Mouse (Mus musculus) forebrain, embryonic 11.5 days (tissue): ENCODE measurements at regions not wholly inside any gene's neighbourhood (a gene's known extent, or its start where the extent isn't known, plus 50 kb on each side); places are given as distances from the start of the nearest gene placed in this dataset.

ENCODE experiments used
- ATAC-seq: fragments of 200-750 bp; cut with Nextera tagmentation; replicated peaks from 2 replicates; pipeline ENCODE4 v1.8.0; 2017; ENCODE audit warnings: moderate TSS enrichment; ENCODE audit not compliant: low FRiP score
- DNase-seq: peaks from one replicate; pipeline ENCODE4 v3.0.0-alpha.2; 2017; ENCODE audit warnings: low spot score
- H3K27ac ChIP-seq: fragments of 300-500 bp; sonication (generic); 2 replicates; pipeline ENCODE4 v1.5.1; 2014; ENCODE audit warnings: low read depth, low read length
- H3K27me3 ChIP-seq: fragments of 300-500 bp; sonication (generic); 2 replicates; pipeline ENCODE4 v1.6.1; 2014; ENCODE audit warnings: mild to moderate bottlenecking, low read length, mixed read lengths; ENCODE audit not compliant: control insufficient read depth, insufficient read depth
- H3K36me3 ChIP-seq: fragments of 300-500 bp; sonication (generic); 2 replicates; pipeline ENCODE4 v1.6.1; 2014; ENCODE audit warnings: mild to moderate bottlenecking, low read length, moderate library complexity, mixed read lengths; ENCODE audit not compliant: control insufficient read depth, insufficient read depth
- H3K4me1 ChIP-seq: fragments of 300-500 bp; sonication (generic); replicated peaks from 2 replicates; pipeline ENCODE4 v1.6.1; 2014; ENCODE audit warnings: low read length, mixed read lengths; ENCODE audit not compliant: control insufficient read depth, insufficient read depth
- H3K4me2 ChIP-seq: fragments of 300-500 bp; sonication (generic); 2 replicates; pipeline ENCODE4 v1.6.1; 2014; ENCODE audit warnings: low read depth, mild to moderate bottlenecking, low read length, moderate library complexity, mixed read lengths; ENCODE audit not compliant: severe bottlenecking
- H3K4me3 ChIP-seq: fragments of 300-500 bp; sonication (generic); 2 replicates; pipeline ENCODE4 v1.5.1; 2014; ENCODE audit warnings: low read depth, low read length
- H3K9ac ChIP-seq: fragments of 300-500 bp; sonication (generic); 2 replicates; pipeline ENCODE4 v1.6.1; 2014; ENCODE audit warnings: low read length
- H3K9me3 ChIP-seq: fragments of 300-500 bp; sonication (generic); 2 replicates; pipeline ENCODE4 v1.6.1; 2016; ENCODE audit warnings: low read length, mixed read lengths; ENCODE audit not compliant: control insufficient read depth
- WGBS: fragments of 180-500 bp; shearing (Covaris S2); extraction: QIAGEN DNeasy Blood & Tissue Kit; methylation state at CpG from one replicate; pipeline ENCODE4 v1.1.7; 2014; 5-methylcytosine and 5-hydroxymethylcytosine counted together

DNA sequence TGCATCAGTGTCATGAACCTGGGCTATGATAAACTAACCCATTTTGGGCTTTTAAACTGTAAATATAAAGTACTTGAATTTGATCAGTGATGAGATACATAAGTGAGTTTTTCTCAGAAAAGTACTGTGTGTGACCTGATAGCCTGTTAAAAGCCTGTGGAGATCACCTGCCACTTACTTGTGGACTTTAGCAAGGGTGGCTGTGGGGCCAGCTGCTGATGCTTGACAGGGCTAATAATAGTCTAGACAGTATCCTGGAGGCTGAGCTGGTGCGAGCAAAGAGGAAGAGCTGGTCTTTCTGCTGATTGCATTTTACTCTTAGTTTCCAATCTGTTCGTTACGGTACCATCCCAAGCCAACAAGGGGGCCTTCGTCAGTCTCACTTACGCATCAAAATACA lies 60.0 kb upstream of the Mbip start:
- 93% methylated on average over 5 of the region's 5 CpGs for WGBS
- H3K9ac ChIP-seq: no peak overlapping the region
- no peaks in the 10 kb centered on the region for H3K9me3 ChIP-seq
- no peak overlapping the region for H3K4me3 ChIP-seq
- DNase-seq (no peak), ATAC-seq (no peak)
- no peaks in the 10 kb centered on the region for H3K36me3 ChIP-seq
- no peaks in the 10 kb centered on the region for H3K4me1 ChIP-seq
- H3K27me3 ChIP-seq: 0 out of 2 replicates have a peak, but pooled peaks cover 4% of the 10 kb centered on the region
- no peak overlapping the region for H3K27ac ChIP-seq
- no peak overlapping the region for H3K4me2 ChIP-seq

- ATAC-seq: no peak
- no peak overlapping the region for H3K4me3 ChIP-seq
- H3K9me3 ChIP-seq: no peaks in the 10 kb centered on the region
- WGBS: 42% methylated on average over 4 of the region's 4 CpGs
- DNase-seq: peak; percentile 78
- 0 out of 2 replicates have a peak, but pooled peaks cover 4% of the 10 kb centered on the region for H3K27me3 ChIP-seq
- H3K4me2 ChIP-seq: no peak overlapping the region
- no peak overlapping the region for H3K9ac ChIP-seq
- no peak overlapping the region for H3K27ac ChIP-seq
- no peaks in the 10 kb centered on the region for H3K4me1 ChIP-seq
- no peaks in the 10 kb centered on the region for H3K36me3 ChIP-seq
Measured at GRCm38 (mm10) chr12:56404833-56405232, 59.1 kb upstream of the Mbip start.

GRCm38 (mm10) chr12:56404262-56404661 lies 58.6 kb upstream of the Mbip start:
- no peak overlapping the region for H3K9ac ChIP-seq
- H3K27ac ChIP-seq: no peak overlapping the region
- 0 out of 2 replicates have a peak, but pooled peaks cover 4% of the 10 kb centered on the region for H3K27me3 ChIP-seq
- H3K4me3 ChIP-seq: no peak overlapping the region
- WGBS: 88% methylated on average over 2 of the region's 2 CpGs
- no peak overlapping the region for H3K4me2 ChIP-seq
- DNase-seq (no peak), ATAC-seq (no peak)
- H3K9me3 ChIP-seq: no peaks in the 10 kb centered on the region
- no peaks in the 10 kb centered on the region for H3K36me3 ChIP-seq
- H3K4me1 ChIP-seq: no peaks in the 10 kb centered on the region

DNA sequence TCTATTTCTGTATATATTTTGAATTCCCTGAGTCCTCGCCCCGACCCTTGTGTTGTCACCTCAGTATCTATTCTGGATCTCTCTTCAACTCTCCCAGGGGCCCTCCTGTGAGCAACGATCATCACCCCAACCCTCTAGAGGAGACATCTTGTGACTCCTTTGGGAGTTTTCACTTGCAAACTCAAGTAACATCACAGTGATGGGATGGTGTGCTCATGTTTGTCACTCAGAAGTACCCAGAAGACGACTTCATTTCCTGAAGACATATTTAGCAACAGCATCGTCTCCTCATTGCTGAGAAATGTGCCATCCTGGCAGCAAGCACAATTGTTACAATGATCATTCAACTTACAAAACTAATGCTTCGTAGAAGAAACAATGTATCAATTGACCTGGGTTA lies 57.9 kb upstream of the Mbip start:
- H3K4me2 ChIP-seq: no peak overlapping the region
- WGBS: 83% methylated on average over 6 of the region's 6 CpGs
- H3K9ac ChIP-seq: no peak overlapping the region
- DNase-seq (no peak), ATAC-seq (no peak)
- H3K36me3 ChIP-seq: no peaks in the 10 kb centered on the region
- H3K27me3 ChIP-seq: 0 out of 2 replicates have a peak, but pooled peaks cover 4% of the 10 kb centered on the region
- no peak overlapping the region for H3K4me3 ChIP-seq
- H3K4me1 ChIP-seq: no peaks in the 10 kb centered on the region
- H3K9me3 ChIP-seq: no peaks in the 10 kb centered on the region
- H3K27ac ChIP-seq: no peak overlapping the region

GRCm38 (mm10) chr12:56402844-56403243 lies 57.1 kb upstream of the Mbip start:
- no peak overlapping the region for H3K4me3 ChIP-seq
- H3K27me3 ChIP-seq: 0 out of 2 replicates have a peak, but pooled peaks cover 4% of the 10 kb centered on the region
- ATAC-seq: no peak
- DNase-seq: no peak
- H3K4me2 ChIP-seq: no peak overlapping the region
- no peak overlapping the region for H3K27ac ChIP-seq
- no peaks in the 10 kb centered on the region for H3K36me3 ChIP-seq
- no peak overlapping the region for H3K9ac ChIP-seq
- 53% methylated on average over 6 of the region's 6 CpGs for WGBS
- no peaks in the 10 kb centered on the region for H3K4me1 ChIP-seq
- H3K9me3 ChIP-seq: no peaks in the 10 kb centered on the region

DNA sequence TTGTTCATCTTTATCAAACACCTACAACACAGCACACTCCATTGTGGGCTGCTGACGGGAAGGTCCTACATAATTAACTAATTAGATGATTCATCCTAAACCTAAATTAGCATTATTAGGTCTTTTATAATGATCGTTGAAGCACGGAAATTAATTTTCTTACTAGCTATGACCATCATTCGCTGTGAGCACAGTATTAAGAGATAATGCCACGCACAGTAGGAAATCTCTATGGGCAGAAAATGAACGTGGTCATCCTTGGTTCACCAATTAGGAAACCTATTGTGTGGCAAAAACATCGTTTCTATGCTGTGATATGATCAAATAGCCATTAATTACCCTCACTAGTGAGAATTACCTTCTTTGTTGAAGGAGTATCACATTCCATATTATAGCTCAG lies 56.4 kb upstream of the Mbip start:
- Histone ChIP-seq H3K27ac (no peak overlapping the region), H3K4me2 (no peak overlapping the region), H3K36me3 (no peaks in the 10 kb centered on the region), H3K9ac (no peak overlapping the region), H3K27me3 (0 out of 2 replicates have a peak, but pooled peaks cover 4% of the 10 kb centered on the region), H3K4me3 (no peak overlapping the region), H3K4me1 (no peaks in the 10 kb centered on the region), H3K9me3 (no peaks in the 10 kb centered on the region)
- 53% methylated on average over 7 of the region's 7 CpGs for WGBS
- no peak for ATAC-seq
- DNase-seq: no peak
